Mouse (Mus musculus): ENCODE results near the gene Pitpnc1.

DNA sequence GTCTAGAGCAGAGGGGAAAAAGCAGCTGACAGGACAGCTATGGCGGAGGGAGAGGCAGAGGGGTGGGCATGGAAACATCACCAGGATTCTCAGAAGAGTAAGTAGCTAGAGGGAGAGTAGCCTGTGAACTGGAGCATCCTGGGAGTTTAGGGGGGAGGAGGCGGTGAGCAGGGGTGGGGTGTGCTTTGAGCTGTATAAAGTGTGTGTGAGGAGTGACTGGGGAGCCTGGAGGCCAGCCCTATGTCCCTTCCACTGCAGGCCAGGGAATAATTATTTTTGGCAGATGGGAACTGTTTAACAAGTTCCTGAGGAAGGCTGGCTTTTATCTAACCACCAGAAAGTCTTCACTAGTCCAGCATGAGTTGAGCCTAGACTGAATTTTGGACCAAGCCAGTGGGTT lies 275.2 kb downstream of the Pitpnc1 start:
- TF ChIP-seq CTCF (IDR thresholded peaks at IDR 0.05; ENCODE audit: low read depth): no peak
- no peak for TF ChIP-seq EP300 (IDR thresholded peaks at IDR 0.05; ENCODE audit: low read depth)
